Comparison of ENCODE assay signal across 28 mouse cellular contexts in the genomic region with DNA sequence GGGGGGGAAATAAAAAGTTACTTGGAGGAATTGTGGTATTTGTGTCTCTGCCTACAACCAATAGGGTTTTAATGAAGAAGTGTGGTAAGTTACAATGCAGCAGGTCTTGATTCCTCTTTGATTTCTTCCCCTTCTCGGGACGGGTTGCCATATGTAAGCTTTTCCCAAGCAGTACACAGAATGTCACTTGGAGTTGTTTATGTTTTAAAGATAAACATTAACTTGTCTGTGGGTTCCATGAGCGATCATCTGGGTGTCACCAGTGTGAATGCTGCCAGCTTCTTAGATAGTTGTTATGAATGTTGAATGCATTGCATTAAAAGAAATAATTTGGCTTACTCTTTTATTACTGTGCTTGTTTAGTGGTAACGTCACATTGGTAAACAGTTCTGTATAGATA.
"Had no signal": no experiment of that assay in that cellular context is flagged by ENCODE, and none has a peak within 500 bp of the region (broad histone marks: within the 10 kb centered on the region; RNA-seq: fewer than 3 reads in every experiment).

No protein-coding gene starts in this region.

- H3K9ac ChIP-seq: embryonic facial prominence, embryonic 12.5 days; embryonic facial prominence, embryonic 13.5 days; embryonic facial prominence, embryonic 15.5 days; forebrain, embryonic 12.5 days; forebrain, embryonic 13.5 days; forebrain, embryonic 15.5 days; forebrain, postnatal 0 days had no signal

- H3K4me2 ChIP-seq: embryonic facial prominence, embryonic 12.5 days; embryonic facial prominence, embryonic 13.5 days; embryonic facial prominence, embryonic 15.5 days; forebrain, embryonic 12.5 days; forebrain, embryonic 13.5 days; forebrain, embryonic 15.5 days had no signal

- H3K27me3 ChIP-seq: embryonic facial prominence, embryonic 12.5 days; embryonic facial prominence, embryonic 13.5 days; embryonic facial prominence, embryonic 15.5 days; forebrain, embryonic 12.5 days; forebrain, embryonic 13.5 days; forebrain, embryonic 15.5 days had no signal

- H3K4me3 ChIP-seq: embryonic facial prominence, embryonic 10.5 days; embryonic facial prominence, embryonic 12.5 days; embryonic facial prominence, embryonic 13.5 days; embryonic facial prominence, embryonic 15.5 days; erythroblast, embryonic 14.5 days; forebrain, embryonic 10.5 days; forebrain, embryonic 12.5 days; forebrain, embryonic 13.5 days; forebrain, embryonic 15.5 days; gastrocnemius, adult 2 months had no signal

- H3K4me1 ChIP-seq: embryonic facial prominence, embryonic 12.5 days; embryonic facial prominence, embryonic 13.5 days; embryonic facial prominence, embryonic 15.5 days; forebrain, embryonic 12.5 days; forebrain, embryonic 13.5 days; forebrain, embryonic 15.5 days had no signal

- DNase-seq: cerebellum, adult 18-20 months; cerebellum, adult 2 months; cerebellum, adult 8-10 months; cerebellum, adult 9-10 months; cerebellum, adult 9-11 months; cerebellum, postnatal 10 days; cerebellum, postnatal 14 days; cerebellum, postnatal 25 days; cerebellum, postnatal 36 days; embryo, embryonic 11 days; forebrain, postnatal 0 days; gastrocnemius, adult 2 months; gastrocnemius, postnatal 10 days; gastrocnemius, postnatal 14 days; gastrocnemius, postnatal 25 days; gastrocnemius, postnatal 36 days; heart, adult 11 months had no signal

- H3K9me3 ChIP-seq: embryonic facial prominence, embryonic 10.5 days; embryonic facial prominence, embryonic 12.5 days; embryonic facial prominence, embryonic 13.5 days; embryonic facial prominence, embryonic 15.5 days; forebrain, embryonic 10.5 days; forebrain, embryonic 12.5 days; forebrain, embryonic 13.5 days; forebrain, embryonic 15.5 days had no signal

- ATAC-seq: forebrain, embryonic 13.5 days; forebrain, embryonic 14.5 days; forebrain, embryonic 15.5 days; forebrain, embryonic 16.5 days; forebrain, postnatal 0 days had no signal

- H3K27ac ChIP-seq: embryonic facial prominence, embryonic 10.5 days; embryonic facial prominence, embryonic 12.5 days; embryonic facial prominence, embryonic 13.5 days; embryonic facial prominence, embryonic 15.5 days; forebrain, embryonic 10.5 days; forebrain, embryonic 12.5 days; forebrain, embryonic 13.5 days; forebrain, embryonic 15.5 days; gastrocnemius, adult 2 months had no signal
